Mouse (Mus musculus): Measurements from ENCODE around the gene Cchcr1. TPM values are rescaled to one million over a fixed set of nuclear protein-coding genes. Genes with fewer than 3 reads are reported as not detected.

The Cchcr1 gene
- polyA plus RNA-seq, 1 experiment from 2014 or later: 8.2 TPM

GRCm38 (mm10) chr17:35488041-35488440, 28.9 kb upstream of the Cchcr1 start:
- H3K36me3 ChIP-seq (ENCODE audit: insufficient read depth, low read length): no peaks in the 10 kb centered on the region
- no peaks in the 10 kb centered on the region for H3K9me3 ChIP-seq (replicated peaks; ENCODE audit: low read length)
- H3K4me3 ChIP-seq (replicated peaks; ENCODE audit: low read depth, low read length): no peak overlapping the region
- no peaks in the 10 kb centered on the region for H3K27me3 ChIP-seq (ENCODE audit: insufficient read depth, low read length)
- no peak for TF ChIP-seq CTCF (IDR thresholded peaks at IDR 0.05; ENCODE audit: low read depth)
- 98% methylated on average over 2 of the region's 2 CpGs for WGBS
- no peak overlapping the region for H3K9ac ChIP-seq (ENCODE audit: low read depth, low read length)
- DNase-seq (ENCODE audit: low spot score) (no peak), ATAC-seq (replicated peaks; ENCODE audit: low FRiP score, low read depth) (no peak)
- no peak overlapping the region for H3K4me2 ChIP-seq (ENCODE audit: low read length)
- H3K27ac ChIP-seq: no peak overlapping the region
- H3K4me1 ChIP-seq (replicated peaks; ENCODE audit: insufficient read depth, low read length): no peaks in the 10 kb centered on the region

GRCm38 (mm10) chr17:35490320-35490719, 26.6 kb upstream of the Cchcr1 start:
- no peaks in the 10 kb centered on the region for H3K9me3 ChIP-seq (replicated peaks; ENCODE audit: low read length)
- no peak overlapping the region for H3K4me3 ChIP-seq (replicated peaks; ENCODE audit: low read depth, low read length)
- ATAC-seq (replicated peaks; ENCODE audit: low FRiP score, low read depth): no peak
- WGBS: 63% methylated on average over 5 of the region's 5 CpGs
- no peaks in the 10 kb centered on the region for H3K4me1 ChIP-seq (replicated peaks; ENCODE audit: insufficient read depth, low read length)
- TF ChIP-seq CTCF (IDR thresholded peaks at IDR 0.05; ENCODE audit: low read depth): no peak
- H3K27ac ChIP-seq: no peak overlapping the region
- no peak for DNase-seq (ENCODE audit: low spot score)
- H3K4me2 ChIP-seq (ENCODE audit: low read length): no peak overlapping the region
- no peak overlapping the region for H3K9ac ChIP-seq (ENCODE audit: low read depth, low read length)
- H3K36me3 ChIP-seq (ENCODE audit: insufficient read depth, low read length): no peaks in the 10 kb centered on the region
- H3K27me3 ChIP-seq (ENCODE audit: insufficient read depth, low read length): no peaks in the 10 kb centered on the region

DNA sequence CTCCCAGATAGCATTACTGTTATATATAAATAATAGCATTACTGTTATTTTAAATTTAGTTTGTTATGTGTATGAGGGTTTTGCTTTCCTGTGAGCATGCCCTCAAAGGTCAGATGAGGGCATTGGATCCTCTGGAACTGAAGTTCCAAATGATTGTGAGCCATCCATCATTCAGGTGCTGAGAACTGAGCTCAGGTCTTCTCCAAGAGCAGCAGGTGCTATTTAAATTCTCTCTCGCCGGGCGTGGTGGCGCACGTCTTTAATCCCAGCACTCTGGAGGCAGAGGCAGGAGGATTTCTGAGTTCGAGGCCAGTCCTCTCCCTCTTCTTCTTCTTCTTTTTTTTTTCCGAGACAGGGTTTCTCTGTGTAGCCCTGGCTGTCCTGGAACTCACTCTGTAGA, 19.8 kb upstream of the Cchcr1 start:
- 97% methylated on average over 7 of the region's 7 CpGs for WGBS

GRCm38 (mm10) chr17:35502226-35502625, 14.7 kb upstream of the Cchcr1 start:
- no peak for TF ChIP-seq CTCF (IDR thresholded peaks at IDR 0.05; ENCODE audit: low read depth)
- Histone ChIP-seq H3K36me3 (ENCODE audit: insufficient read depth, low read length) (no peaks in the 10 kb centered on the region), H3K9me3 (replicated peaks; ENCODE audit: low read length) (no peaks in the 10 kb centered on the region), H3K4me1 (replicated peaks; ENCODE audit: insufficient read depth, low read length) (no peaks in the 10 kb centered on the region), H3K27ac (no peak overlapping the region), H3K4me2 (ENCODE audit: low read length) (no peak overlapping the region), H3K9ac (ENCODE audit: low read depth, low read length) (no peak overlapping the region), H3K4me3 (replicated peaks; ENCODE audit: low read depth, low read length) (no peak overlapping the region), H3K27me3 (ENCODE audit: insufficient read depth, low read length) (0 out of 2 replicates have a peak, but pooled peaks cover 6% of the 10 kb centered on the region)
- DNase-seq (ENCODE audit: low spot score) (no peak), ATAC-seq (replicated peaks; ENCODE audit: low FRiP score, low read depth) (no peak)
- WGBS: 11% methylated on average over 6 of the region's 6 CpGs

More for the DNA sequence above, 19.8 kb upstream of the Cchcr1 start:
- Histone ChIP-seq H3K4me3 (replicated peaks; ENCODE audit: low read depth, low read length) (no peak overlapping the region), H3K36me3 (ENCODE audit: insufficient read depth, low read length) (no peaks in the 10 kb centered on the region), H3K27me3 (ENCODE audit: insufficient read depth, low read length) (no peaks in the 10 kb centered on the region), H3K9ac (ENCODE audit: low read depth, low read length) (no peak overlapping the region), H3K9me3 (replicated peaks; ENCODE audit: low read length) (no peaks in the 10 kb centered on the region), H3K27ac (no peak overlapping the region), H3K4me1 (replicated peaks; ENCODE audit: insufficient read depth, low read length) (no peaks in the 10 kb centered on the region), H3K4me2 (ENCODE audit: low read length) (no peak overlapping the region)
- TF ChIP-seq CTCF (IDR thresholded peaks at IDR 0.05; ENCODE audit: low read depth): no peak
- no peak for DNase-seq (ENCODE audit: low spot score)
- no peak for ATAC-seq (replicated peaks; ENCODE audit: low FRiP score, low read depth)

DNA sequence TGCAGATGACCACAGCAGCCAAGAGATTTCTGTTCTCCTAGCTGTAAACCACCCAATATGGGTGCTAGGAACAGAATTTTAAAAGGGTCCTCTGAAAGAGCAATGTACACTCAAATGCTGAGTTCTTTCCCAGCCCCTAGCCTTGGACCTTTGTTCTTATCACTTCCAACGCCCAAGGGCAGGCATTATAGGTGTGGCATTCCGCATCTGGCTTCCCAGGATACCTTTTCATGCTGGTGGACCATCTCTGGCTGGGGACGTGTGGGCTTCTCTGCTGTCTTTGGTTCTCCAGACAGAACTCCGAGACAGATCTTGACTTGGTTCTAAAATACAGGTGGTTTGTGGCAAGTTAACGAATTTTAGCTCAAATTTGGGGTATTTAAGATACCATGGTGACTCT, 14.1 kb upstream of the Cchcr1 start:
- H3K27ac ChIP-seq: no peak overlapping the region
- H3K27me3 ChIP-seq (ENCODE audit: insufficient read depth, low read length): 0 out of 2 replicates have a peak, but pooled peaks cover 6% of the 10 kb centered on the region
- no peak overlapping the region for H3K4me3 ChIP-seq (replicated peaks; ENCODE audit: low read depth, low read length)
- WGBS: 66% methylated on average over 5 of the region's 5 CpGs
- no peaks in the 10 kb centered on the region for H3K9me3 ChIP-seq (replicated peaks; ENCODE audit: low read length)
- ATAC-seq (replicated peaks; ENCODE audit: low FRiP score, low read depth): no peak
- TF ChIP-seq CTCF (IDR thresholded peaks at IDR 0.05; ENCODE audit: low read depth): no peak
- H3K9ac ChIP-seq (ENCODE audit: low read depth, low read length): no peak overlapping the region
- no peak overlapping the region for H3K4me2 ChIP-seq (ENCODE audit: low read length)
- DNase-seq (ENCODE audit: low spot score): no peak
- no peaks in the 10 kb centered on the region for H3K36me3 ChIP-seq (ENCODE audit: insufficient read depth, low read length)
- no peaks in the 10 kb centered on the region for H3K4me1 ChIP-seq (replicated peaks; ENCODE audit: insufficient read depth, low read length)

GRCm38 (mm10) chr17:35503849-35504248, 13.1 kb upstream of the Cchcr1 start:
- Histone ChIP-seq H3K27ac (no peak overlapping the region), H3K36me3 (ENCODE audit: insufficient read depth, low read length) (no peaks in the 10 kb centered on the region), H3K9me3 (replicated peaks; ENCODE audit: low read length) (no peaks in the 10 kb centered on the region), H3K27me3 (ENCODE audit: insufficient read depth, low read length) (0 out of 2 replicates have a peak, but pooled peaks cover 6% of the 10 kb centered on the region), H3K9ac (ENCODE audit: low read depth, low read length) (no peak overlapping the region), H3K4me1 (replicated peaks; ENCODE audit: insufficient read depth, low read length) (no peaks in the 10 kb centered on the region), H3K4me3 (replicated peaks; ENCODE audit: low read depth, low read length) (no peak overlapping the region), H3K4me2 (ENCODE audit: low read length) (no peak overlapping the region)
- TF ChIP-seq CTCF (IDR thresholded peaks at IDR 0.05; ENCODE audit: low read depth): no peak
- ATAC-seq (replicated peaks; ENCODE audit: low FRiP score, low read depth): no peak
- no peak for DNase-seq (ENCODE audit: low spot score)
- 44% methylated on average over 5 of the region's 5 CpGs for WGBS
